Mouse (Mus musculus): ENCODE measurements around the gene Dusp12. TPM values are rescaled to one million over a fixed set of nuclear protein-coding genes. Genes with fewer than 3 reads are reported as not detected.
A peak's percentile ranks its signal among the peaks of the same experiment; 100 is the strongest.

Gene Dusp12
- polyA plus RNA-seq, 1 experiment: 45.9 TPM

DNA sequence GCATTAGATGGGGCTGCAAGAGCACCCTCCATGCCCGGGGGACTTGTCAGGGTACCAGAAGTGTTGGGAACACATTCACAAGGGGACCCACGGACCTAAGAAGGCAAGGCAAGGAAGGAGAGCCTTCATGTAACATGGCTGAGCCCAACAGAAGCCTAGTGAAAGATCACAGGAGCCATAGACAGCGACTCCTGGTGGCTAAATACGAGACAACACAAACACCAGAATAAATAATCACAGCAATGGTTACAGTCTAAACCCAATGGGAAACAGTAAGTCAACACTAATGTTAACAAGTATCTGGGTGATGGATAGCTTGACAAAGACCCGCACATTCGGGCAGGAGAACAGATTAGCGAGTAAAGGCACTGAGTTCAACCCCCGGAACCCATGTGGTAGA lies 41.0 kb downstream of the Dusp12 start:
- TF ChIP-seq POLR2A (IDR thresholded peaks at IDR 0.05; ENCODE audit: insufficient read depth, low read length) (no peak), CTCF (IDR thresholded peaks at IDR 0.05; ENCODE audit: low read depth, low read length) (peak; percentile 21)
- no peaks in the 10 kb centered on the region for H3K9me3 ChIP-seq (replicated peaks; ENCODE audit: control insufficient read depth, insufficient read depth, low read length, poor library complexity, severe bottlenecking)
- H3K27me3 ChIP-seq (ENCODE audit: control insufficient read depth, insufficient read depth, low read length, poor library complexity, severe bottlenecking): no peaks in the 10 kb centered on the region
- H3K27ac ChIP-seq (ENCODE audit: insufficient read depth, low read length): no peak overlapping the region
- H3K4me3 ChIP-seq (ENCODE audit: low read depth, low read length): no peak overlapping the region
- peaks cover 8% of the 10 kb centered on the region for H3K36me3 ChIP-seq (ENCODE audit: control insufficient read depth, insufficient read depth, low read length, poor library complexity, severe bottlenecking)
- H3K4me1 ChIP-seq (ENCODE audit: control insufficient read depth, insufficient read depth, low read length): no peaks in the 10 kb centered on the region
- H3K9ac ChIP-seq (ENCODE audit: low read depth, poor library complexity, severe bottlenecking): no peak overlapping the region

DNA sequence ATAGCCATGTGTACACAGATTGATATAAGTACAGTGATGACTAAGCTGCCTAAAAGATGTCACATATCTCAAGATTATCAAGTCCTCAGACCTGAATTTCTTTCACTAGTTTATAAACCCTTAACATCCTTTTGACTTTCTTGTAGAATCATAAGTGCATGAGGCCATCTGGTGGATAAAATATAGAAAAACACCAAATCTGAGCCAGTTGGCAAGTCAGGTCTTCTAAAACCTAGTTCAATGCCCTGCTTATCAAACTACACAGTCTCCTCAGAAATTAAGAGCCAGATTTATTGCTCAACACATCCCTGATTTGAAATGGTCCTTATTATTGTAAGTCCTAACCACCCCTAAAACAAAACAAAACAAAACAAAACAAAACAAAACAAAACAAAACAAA lies 45.7 kb downstream of the Dusp12 start:
- Histone ChIP-seq H3K4me1 (ENCODE audit: control insufficient read depth, insufficient read depth, low read length) (no peaks in the 10 kb centered on the region), H3K27ac (ENCODE audit: insufficient read depth, low read length) (no peak overlapping the region), H3K9ac (ENCODE audit: low read depth, poor library complexity, severe bottlenecking) (no peak overlapping the region), H3K27me3 (ENCODE audit: control insufficient read depth, insufficient read depth, low read length, poor library complexity, severe bottlenecking) (no peaks in the 10 kb centered on the region), H3K4me3 (ENCODE audit: low read depth, low read length) (no peak overlapping the region), H3K9me3 (replicated peaks; ENCODE audit: control insufficient read depth, insufficient read depth, low read length, poor library complexity, severe bottlenecking) (no peaks in the 10 kb centered on the region), H3K36me3 (ENCODE audit: control insufficient read depth, insufficient read depth, low read length, poor library complexity, severe bottlenecking) (peaks cover 16% of the 10 kb centered on the region)
- TF ChIP-seq CTCF (IDR thresholded peaks at IDR 0.05; ENCODE audit: low read depth, low read length) (no peak), POLR2A (IDR thresholded peaks at IDR 0.05; ENCODE audit: insufficient read depth, low read length) (no peak), EP300 (IDR thresholded peaks at IDR 0.05; ENCODE audit: insufficient read depth, low read depth, low read length) (no peak)

DNA sequence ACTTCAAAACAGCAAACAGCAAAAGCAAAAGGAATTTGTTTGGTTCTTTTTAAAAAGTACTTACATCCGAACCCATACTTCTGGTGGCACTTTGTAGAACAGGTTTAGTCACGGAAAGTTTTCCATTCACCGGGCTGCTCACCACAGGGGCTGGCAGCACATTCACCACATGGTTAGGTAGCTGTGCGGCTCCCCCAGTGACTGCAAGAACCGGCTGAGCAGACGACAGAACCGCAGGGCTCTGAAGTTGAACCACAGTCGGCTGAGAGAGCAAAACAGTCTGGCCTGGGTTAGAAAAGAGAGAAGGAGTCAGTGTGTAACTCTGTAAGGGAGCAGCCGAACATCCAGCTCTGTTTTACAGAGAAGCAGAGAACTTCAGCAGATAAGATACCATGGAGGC lies 50.6 kb downstream of the Dusp12 start:
- no peaks in the 10 kb centered on the region; the same call in 1 of the 2 replicates for H3K9me3 ChIP-seq (replicated peaks; ENCODE audit: control insufficient read depth, insufficient read depth, low read length, poor library complexity, severe bottlenecking)
- H3K4me1 ChIP-seq (ENCODE audit: control insufficient read depth, insufficient read depth, low read length): no peaks in the 10 kb centered on the region
- no peak overlapping the region for H3K9ac ChIP-seq (ENCODE audit: low read depth, poor library complexity, severe bottlenecking)
- H3K36me3 ChIP-seq (ENCODE audit: control insufficient read depth, insufficient read depth, low read length, poor library complexity, severe bottlenecking): peaks cover 8% of the 10 kb centered on the region
- no peak overlapping the region for H3K4me3 ChIP-seq (ENCODE audit: low read depth, low read length)
- no peak for TF ChIP-seq CTCF (IDR thresholded peaks at IDR 0.05; ENCODE audit: low read depth, low read length)
- no peak for TF ChIP-seq EP300 (IDR thresholded peaks at IDR 0.05; ENCODE audit: insufficient read depth, low read depth, low read length)
- no peak for TF ChIP-seq POLR2A (IDR thresholded peaks at IDR 0.05; ENCODE audit: insufficient read depth, low read length)
- H3K27me3 ChIP-seq (ENCODE audit: control insufficient read depth, insufficient read depth, low read length, poor library complexity, severe bottlenecking): no peaks in the 10 kb centered on the region
- H3K27ac ChIP-seq (ENCODE audit: insufficient read depth, low read length): no peak overlapping the region

DNA sequence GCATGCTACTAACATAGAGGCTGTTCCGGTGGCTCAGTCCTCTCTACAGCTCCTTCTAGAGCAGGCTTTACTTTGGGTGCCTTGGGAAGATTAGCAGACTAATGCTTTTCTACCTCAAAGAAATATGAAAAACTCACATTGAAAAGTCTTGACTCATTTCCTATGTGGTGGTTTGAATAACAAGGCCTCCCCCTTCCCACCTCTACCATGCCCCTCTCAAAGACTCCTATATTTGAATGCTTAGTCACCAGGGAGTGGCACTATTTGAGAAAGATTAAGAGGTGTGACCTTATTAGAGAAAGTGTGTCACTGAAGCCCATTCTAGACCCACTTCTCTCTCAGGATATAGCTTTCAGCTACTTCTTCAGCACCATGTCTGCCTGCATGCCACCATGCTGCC lies 55.6 kb downstream of the Dusp12 start:
- H3K27ac ChIP-seq (ENCODE audit: insufficient read depth, low read length): no peak overlapping the region
- H3K4me1 ChIP-seq (ENCODE audit: control insufficient read depth, insufficient read depth, low read length): no peaks in the 10 kb centered on the region
- H3K9me3 ChIP-seq (replicated peaks; ENCODE audit: control insufficient read depth, insufficient read depth, low read length, poor library complexity, severe bottlenecking): no peaks in the 10 kb centered on the region; the same call in 1 of the 2 replicates
- H3K27me3 ChIP-seq (ENCODE audit: control insufficient read depth, insufficient read depth, low read length, poor library complexity, severe bottlenecking): no peaks in the 10 kb centered on the region
- H3K4me3 ChIP-seq (ENCODE audit: low read depth, low read length): no peak overlapping the region
- peaks cover 1% of the 10 kb centered on the region for H3K36me3 ChIP-seq (ENCODE audit: control insufficient read depth, insufficient read depth, low read length, poor library complexity, severe bottlenecking)
- no peak overlapping the region for H3K9ac ChIP-seq (ENCODE audit: low read depth, poor library complexity, severe bottlenecking)
- no peak for TF ChIP-seq POLR2A (IDR thresholded peaks at IDR 0.05; ENCODE audit: insufficient read depth, low read length)
- no peak for TF ChIP-seq EP300 (IDR thresholded peaks at IDR 0.05; ENCODE audit: insufficient read depth, low read depth, low read length)
- no peak for TF ChIP-seq CTCF (IDR thresholded peaks at IDR 0.05; ENCODE audit: low read depth, low read length)

DNA sequence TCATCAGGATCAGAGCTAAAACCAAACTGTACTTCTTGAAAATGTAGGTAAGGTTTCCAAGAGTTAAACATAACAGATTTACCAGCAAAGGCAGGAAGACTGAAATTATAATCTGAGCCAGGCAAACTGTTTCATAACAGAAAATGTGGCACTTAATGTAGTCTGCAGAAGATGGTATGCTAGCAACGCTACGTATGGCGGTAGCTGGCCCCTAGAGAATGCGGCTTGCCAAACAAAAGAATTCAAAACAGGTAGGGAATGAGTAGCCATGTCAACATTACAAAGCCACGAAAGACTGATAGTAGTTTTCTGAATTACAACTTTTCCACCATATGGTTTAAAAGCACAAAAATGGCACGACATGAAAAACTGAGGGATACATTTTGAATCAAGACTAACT lies 56.0 kb downstream of the Dusp12 start:
- Histone ChIP-seq H3K4me3 (ENCODE audit: low read depth, low read length) (no peak overlapping the region), H3K36me3 (ENCODE audit: control insufficient read depth, insufficient read depth, low read length, poor library complexity, severe bottlenecking) (no peaks in the 10 kb centered on the region; the same call in 1 of the 2 replicates), H3K4me1 (ENCODE audit: control insufficient read depth, insufficient read depth, low read length) (no peaks in the 10 kb centered on the region), H3K9me3 (replicated peaks; ENCODE audit: control insufficient read depth, insufficient read depth, low read length, poor library complexity, severe bottlenecking) (no peaks in the 10 kb centered on the region; the same call in 1 of the 2 replicates), H3K27me3 (ENCODE audit: control insufficient read depth, insufficient read depth, low read length, poor library complexity, severe bottlenecking) (no peaks in the 10 kb centered on the region), H3K27ac (ENCODE audit: insufficient read depth, low read length) (no peak overlapping the region), H3K9ac (ENCODE audit: low read depth, poor library complexity, severe bottlenecking) (no peak overlapping the region)
- TF ChIP-seq POLR2A (IDR thresholded peaks at IDR 0.05; ENCODE audit: insufficient read depth, low read length) (no peak), EP300 (IDR thresholded peaks at IDR 0.05; ENCODE audit: insufficient read depth, low read depth, low read length) (no peak), CTCF (IDR thresholded peaks at IDR 0.05; ENCODE audit: low read depth, low read length) (no peak)

Other genes starting within 250 kb of the Dusp12 start
- 1.3 and 2.6 TPM in 2 replicates for gene Olfml2b, start 241.0 kb downstream of the Dusp12 start, polyA plus RNA-seq (2011; ENCODE audit: insufficient read depth, insufficient read length, low read depth, missing spikeins)
- 23.7 and 24.1 TPM in 2 replicates for gene Atf6, start 17.8 kb downstream of the Dusp12 start, polyA plus RNA-seq (2011; ENCODE audit: insufficient read depth, insufficient read length, low read depth, missing spikeins)
- gene Gm26620, start 475 bp downstream of the Dusp12 start, polyA plus RNA-seq (2011; ENCODE audit: insufficient read depth, insufficient read length, low read depth, missing spikeins): not detected in 2 replicates
- gene Fcrlb, start 27.4 kb upstream of the Dusp12 start, polyA plus RNA-seq (2011; ENCODE audit: insufficient read depth, insufficient read length, low read depth, missing spikeins): not detected in 2 replicates
- not detected in 2 replicates for gene Fcrla, start 42.0 kb upstream of the Dusp12 start, polyA plus RNA-seq (2011; ENCODE audit: insufficient read depth, insufficient read length, low read depth, missing spikeins)
- not detected in 2 replicates for gene Fcgr2b, start 91.0 kb upstream of the Dusp12 start, polyA plus RNA-seq (2011; ENCODE audit: insufficient read depth, insufficient read length, low read depth, missing spikeins)
- gene Fcgr4, start 133.4 kb upstream of the Dusp12 start, polyA plus RNA-seq (2011; ENCODE audit: insufficient read depth, insufficient read length, low read depth, missing spikeins): not detected in 2 replicates
- 0.78 and 0.87 TPM in 2 replicates for gene Fcgr3, start 179.4 kb upstream of the Dusp12 start, polyA plus RNA-seq (2011; ENCODE audit: insufficient read depth, insufficient read length, low read depth, missing spikeins)
- 6.4 and 7.5 TPM in 2 replicates for gene Cfap126, start 228.4 kb upstream of the Dusp12 start, polyA plus RNA-seq (2011; ENCODE audit: insufficient read depth, insufficient read length, low read depth, missing spikeins)